Mouse (Mus musculus): ENCODE measurements around the gene Gtf2ird1.
"Not testable (repeated sequence)": the region's sequence is repeated elsewhere in the genome, so short reads cannot be mapped to it uniquely, and the experiment has no call there.

The Gtf2ird1 gene

GRCm38 (mm10) chr5:134345449-134345848, 111.1 kb downstream of the Gtf2ird1 start:
- no peak for DNase-seq (ENCODE audit: low read depth, low spot score)

- no peak for DNase-seq (ENCODE audit: low read depth, low spot score)
Measured at GRCm38 (mm10) chr5:134344076-134344475, 112.4 kb downstream of the Gtf2ird1 start.

- DNase-seq (ENCODE audit: low read depth, low spot score) = not testable (repeated sequence)
Measured at GRCm38 (mm10) chr5:134343530-134343929, 113.0 kb downstream of the Gtf2ird1 start.

GRCm38 (mm10) chr5:134342503-134343205, 113.9 kb downstream of the Gtf2ird1 start:
- no peak for DNase-seq (ENCODE audit: low read depth, low spot score)

GRCm38 (mm10) chr5:134341721-134342120, 114.8 kb downstream of the Gtf2ird1 start:
- DNase-seq (ENCODE audit: low read depth, low spot score) = no peak

GRCm38 (mm10) chr5:134341321-134341720, 115.2 kb downstream of the Gtf2ird1 start:
- no peak for DNase-seq (ENCODE audit: low read depth, low spot score)

GRCm38 (mm10) chr5:134340101-134340522, 116.4 kb downstream of the Gtf2ird1 start:
- DNase-seq (ENCODE audit: low read depth, low spot score) = peak; percentile 69

GRCm38 (mm10) chr5:134337012-134337411, 119.5 kb downstream of the Gtf2ird1 start:
- not testable (repeated sequence) for DNase-seq (ENCODE audit: low read depth, low spot score)

GRCm38 (mm10) chr5:134332743-134333142, 123.8 kb downstream of the Gtf2ird1 start:
- DNase-seq (ENCODE audit: low read depth, low spot score) = no peak

- DNase-seq (ENCODE audit: low read depth, low spot score) = no peak
Measured at GRCm38 (mm10) chr5:134330082-134330481, 126.4 kb downstream of the Gtf2ird1 start.

- no peak for DNase-seq (ENCODE audit: low read depth, low spot score)
Measured at GRCm38 (mm10) chr5:134329311-134329710, 127.2 kb downstream of the Gtf2ird1 start.

GRCm38 (mm10) chr5:134328482-134329001, 128.0 kb downstream of the Gtf2ird1 start:
- DNase-seq (ENCODE audit: low read depth, low spot score) = no peak

GRCm38 (mm10) chr5:134325856-134326566, 130.5 kb downstream of the Gtf2ird1 start:
- DNase-seq (ENCODE audit: low read depth, low spot score) = no peak

- DNase-seq (ENCODE audit: low read depth, low spot score) = no peak
Measured at GRCm38 (mm10) chr5:134323869-134324268, 132.6 kb downstream of the Gtf2ird1 start.

- DNase-seq (ENCODE audit: low read depth, low spot score) = no peak
Measured at GRCm38 (mm10) chr5:134323311-134323710, 133.2 kb downstream of the Gtf2ird1 start.

GRCm38 (mm10) chr5:134322355-134322754, 134.2 kb downstream of the Gtf2ird1 start:
- DNase-seq (ENCODE audit: low read depth, low spot score) = no peak

- no peak for DNase-seq (ENCODE audit: low read depth, low spot score)
Measured at GRCm38 (mm10) chr5:134321699-134322098, 134.8 kb downstream of the Gtf2ird1 start.

GRCm38 (mm10) chr5:134318903-134319302, 137.6 kb downstream of the Gtf2ird1 start:
- DNase-seq (ENCODE audit: low read depth, low spot score) = no peak

- DNase-seq (ENCODE audit: low read depth, low spot score) = no peak
Measured at GRCm38 (mm10) chr5:134316721-134317120, 139.8 kb downstream of the Gtf2ird1 start.

- DNase-seq (ENCODE audit: low read depth, low spot score) = no peak
Measured at GRCm38 (mm10) chr5:134315623-134316350, 140.7 kb downstream of the Gtf2ird1 start.

GRCm38 (mm10) chr5:134314688-134315622, 141.6 kb downstream of the Gtf2ird1 start, which contains the start of gene Gtf2i:
Gtf2i (minus strand) TSS chr5:134314760.
- DNase-seq (ENCODE audit: low read depth, low spot score) = peak; percentile 91
